Mouse (Mus musculus): ENCODE results near the gene Ttyh3. TPM values are rescaled to one million over a fixed set of nuclear protein-coding genes. Genes with fewer than 3 reads are reported as not detected.

Gene Ttyh3
- total and polyA plus RNA-seq, 2 experiments from 2014 or later = 60.3 to 260 TPM

DNA sequence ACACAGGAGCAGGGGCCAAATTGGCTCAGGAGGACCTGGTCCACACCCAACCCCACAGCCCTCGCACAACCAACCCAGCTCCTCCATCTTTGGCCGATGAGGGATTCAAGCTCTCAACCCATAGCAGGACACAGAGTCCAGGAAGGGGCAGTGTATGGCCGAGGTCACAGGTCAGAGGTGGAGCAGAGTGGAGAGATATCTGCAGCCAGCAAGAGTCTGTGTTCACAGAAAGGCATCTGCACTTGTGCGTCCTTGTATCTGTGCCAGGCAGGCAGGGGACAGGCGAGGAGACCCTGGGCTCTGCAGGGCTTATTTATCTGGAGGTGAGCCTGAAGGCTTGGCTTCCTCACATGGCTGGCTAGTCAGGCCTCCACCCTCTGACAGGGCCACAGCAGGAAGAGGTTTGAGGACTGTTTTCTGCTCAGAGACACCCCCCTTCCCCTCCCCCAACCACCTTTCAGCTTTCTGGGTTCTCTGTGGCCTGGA is 73.4 kb downstream of the Ttyh3 start:
- no peaks in the 10 kb centered on the region for H3K9me3 ChIP-seq (ENCODE audit: low read length)
- H3K27me3 ChIP-seq (ENCODE audit: insufficient read depth, low read length) = no peaks in the 10 kb centered on the region
- no peak overlapping the region for H3K9ac ChIP-seq (replicated peaks; ENCODE audit: low read length)
- WGBS = 46% methylated on average over 5 of the region's 5 CpGs
- no peaks in the 10 kb centered on the region for H3K36me3 ChIP-seq (ENCODE audit: insufficient read depth, low read length)
- H3K4me2 ChIP-seq (ENCODE audit: low read depth, low read length) = no peak overlapping the region
- 0 out of 2 replicates have a peak, but pooled peaks cover 9% of the 10 kb centered on the region for H3K4me1 ChIP-seq (ENCODE audit: insufficient read depth, low read length)
- no peak overlapping the region for H3K4me3 ChIP-seq (ENCODE audit: low read length)
- no peak for TF ChIP-seq CTCF (IDR thresholded peaks at IDR 0.05; ENCODE audit: low read depth)
- no peak overlapping the region for H3K27ac ChIP-seq
- no peak for DNase-seq (ENCODE audit: low spot score)
- ATAC-seq = no peak

DNA sequence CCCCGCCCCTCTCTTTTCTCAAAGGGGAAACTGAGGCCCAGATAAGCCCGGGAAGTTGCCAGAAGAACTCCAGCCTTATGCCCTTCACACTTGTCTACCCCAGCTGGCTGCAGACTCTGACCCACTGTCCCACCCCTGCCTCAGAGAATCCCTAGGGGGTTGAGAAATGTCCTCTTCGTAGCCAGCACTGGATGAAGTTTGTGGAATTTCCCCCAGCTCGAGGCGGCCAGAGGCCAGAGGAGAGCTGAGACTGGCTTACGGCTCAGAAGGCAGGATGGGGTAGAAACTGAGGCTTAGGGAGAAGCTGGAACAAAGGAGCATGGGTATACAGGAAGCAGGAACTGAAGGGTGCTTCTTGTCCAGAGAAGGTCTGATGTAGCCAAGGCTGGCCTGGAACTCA is 76.2 kb downstream of the Ttyh3 start:
- ATAC-seq (no peak), DNase-seq (ENCODE audit: low spot score) (no peak)
- Histone ChIP-seq H3K9ac (replicated peaks; ENCODE audit: low read length) (no peak overlapping the region), H3K4me3 (ENCODE audit: low read length) (no peak overlapping the region), H3K36me3 (ENCODE audit: insufficient read depth, low read length) (no peaks in the 10 kb centered on the region), H3K9me3 (ENCODE audit: low read length) (no peaks in the 10 kb centered on the region), H3K4me2 (ENCODE audit: low read depth, low read length) (no peak overlapping the region), H3K27me3 (ENCODE audit: insufficient read depth, low read length) (no peaks in the 10 kb centered on the region), H3K4me1 (ENCODE audit: insufficient read depth, low read length) (no peaks in the 10 kb centered on the region), H3K27ac (no peak overlapping the region)
- TF ChIP-seq CTCF (IDR thresholded peaks at IDR 0.05; ENCODE audit: low read depth) = no peak
- 75% methylated on average over 6 of the region's 6 CpGs for WGBS

DNA sequence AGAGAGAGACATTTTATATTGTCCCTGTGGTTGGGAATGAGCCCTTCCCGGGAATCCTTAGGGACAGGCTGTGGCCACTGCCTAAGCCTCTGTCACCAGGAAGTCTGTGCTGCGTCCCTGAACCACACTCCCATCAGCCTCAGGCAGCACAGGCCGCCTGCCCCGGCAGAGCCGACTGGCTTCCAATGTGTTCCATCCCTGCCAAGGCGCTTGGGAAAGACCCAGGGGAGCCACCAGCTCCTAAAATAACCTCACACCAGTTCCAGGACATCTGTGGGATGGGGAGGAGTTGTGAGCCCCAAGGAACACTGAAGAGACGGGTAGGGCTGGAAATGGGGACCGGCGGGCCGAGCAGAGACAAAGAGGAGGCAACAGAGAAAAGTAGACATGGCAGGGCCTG is 77.2 kb downstream of the Ttyh3 start:
- no peak for TF ChIP-seq CTCF (IDR thresholded peaks at IDR 0.05; ENCODE audit: low read depth)
- no peak overlapping the region for H3K9ac ChIP-seq (replicated peaks; ENCODE audit: low read length)
- H3K4me2 ChIP-seq (ENCODE audit: low read depth, low read length) = no peak overlapping the region
- H3K9me3 ChIP-seq (ENCODE audit: low read length) = no peaks in the 10 kb centered on the region
- ATAC-seq = no peak
- H3K4me3 ChIP-seq (ENCODE audit: low read length) = no peak overlapping the region
- DNase-seq (ENCODE audit: low spot score) = peak; percentile 35
- no peaks in the 10 kb centered on the region for H3K27me3 ChIP-seq (ENCODE audit: insufficient read depth, low read length)
- WGBS = 41% methylated on average over 10 of the region's 10 CpGs
- no peaks in the 10 kb centered on the region for H3K4me1 ChIP-seq (ENCODE audit: insufficient read depth, low read length)
- H3K27ac ChIP-seq = no peak overlapping the region
- H3K36me3 ChIP-seq (ENCODE audit: insufficient read depth, low read length) = no peaks in the 10 kb centered on the region

DNA sequence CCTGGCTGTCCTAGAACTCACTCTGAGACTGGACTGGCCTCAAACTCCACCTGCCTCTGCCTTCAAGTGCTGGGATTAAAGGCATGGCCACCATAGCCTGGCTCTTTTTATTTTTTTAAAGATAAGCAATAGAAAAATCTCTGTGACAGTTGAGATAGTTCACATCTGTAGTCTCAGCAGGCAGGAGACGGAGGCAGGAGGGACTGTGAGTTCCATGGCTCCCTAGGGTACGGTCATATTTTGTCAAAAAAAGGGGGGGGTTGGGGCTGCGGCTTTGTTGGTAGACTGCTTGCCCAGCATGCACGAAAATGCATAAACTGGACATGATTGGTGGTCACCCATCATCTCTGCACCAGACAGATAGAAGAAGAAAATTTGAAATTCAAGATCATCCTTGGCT is 77.6 kb downstream of the Ttyh3 start:
- no peak for DNase-seq (ENCODE audit: low spot score)
- no peak for TF ChIP-seq CTCF (IDR thresholded peaks at IDR 0.05; ENCODE audit: low read depth)
- 40% methylated on average over 4 of the region's 4 CpGs for WGBS
- H3K36me3 ChIP-seq (ENCODE audit: insufficient read depth, low read length) = no peaks in the 10 kb centered on the region
- H3K4me1 ChIP-seq (ENCODE audit: insufficient read depth, low read length) = no peaks in the 10 kb centered on the region
- no peak overlapping the region for H3K27ac ChIP-seq
- no peak overlapping the region for H3K9ac ChIP-seq (replicated peaks; ENCODE audit: low read length)
- H3K9me3 ChIP-seq (ENCODE audit: low read length) = no peaks in the 10 kb centered on the region
- no peak for ATAC-seq
- no peaks in the 10 kb centered on the region for H3K27me3 ChIP-seq (ENCODE audit: insufficient read depth, low read length)
- H3K4me2 ChIP-seq (ENCODE audit: low read depth, low read length) = no peak overlapping the region
- no peak overlapping the region for H3K4me3 ChIP-seq (ENCODE audit: low read length)

Other genes starting within 250 kb of the Ttyh3 start
- gene Eif3b, start 229.7 kb downstream of the Ttyh3 start, total RNA-seq (2014; rRNA removed) = 43.8 TPM in 2 replicates
- gene Eif3b, start 229.7 kb downstream of the Ttyh3 start, polyA plus RNA-seq (2015; fragmentation: Nextera tagmentation; extraction: Ambion mirVana) = 60.2 and 63.2 TPM in 2 replicates
- gene Gm4869, start 203.4 kb downstream of the Ttyh3 start, total RNA-seq (2014; rRNA removed) = not detected in 2 replicates
- gene Gm4869, start 203.4 kb downstream of the Ttyh3 start, polyA plus RNA-seq (2015; fragmentation: Nextera tagmentation; extraction: Ambion mirVana) = not detected in 2 replicates
- 9.8 and 22.7 TPM in 2 replicates for gene Chst12, start 143.5 kb downstream of the Ttyh3 start, total RNA-seq (2014; rRNA removed)
- gene Chst12, start 143.5 kb downstream of the Ttyh3 start, polyA plus RNA-seq (2015; fragmentation: Nextera tagmentation; extraction: Ambion mirVana) = 19.1 and 22.0 TPM in 2 replicates
- gene Grifin, start 84.0 kb downstream of the Ttyh3 start, total RNA-seq (2014; rRNA removed) = not detected in 2 replicates
- gene Grifin, start 84.0 kb downstream of the Ttyh3 start, polyA plus RNA-seq (2015; fragmentation: Nextera tagmentation; extraction: Ambion mirVana) = 0.25 and 0.32 TPM in 2 replicates
- 81.4 and 112 TPM in 2 replicates for gene Lfng, start 41.7 kb downstream of the Ttyh3 start, total RNA-seq (2014; rRNA removed)
- gene Lfng, start 41.7 kb downstream of the Ttyh3 start, polyA plus RNA-seq (2015; fragmentation: Nextera tagmentation; extraction: Ambion mirVana) = 29.7 and 35.1 TPM in 2 replicates
- 19.1 and 43.1 TPM in 2 replicates for gene Iqce, start 53.3 kb upstream of the Ttyh3 start, total RNA-seq (2014; rRNA removed)
- gene Iqce, start 53.3 kb upstream of the Ttyh3 start, polyA plus RNA-seq (2015; fragmentation: Nextera tagmentation; extraction: Ambion mirVana) = 22.1 and 24.8 TPM in 2 replicates
- 44.6 and 46.7 TPM in 2 replicates for gene Brat1, start 56.0 kb upstream of the Ttyh3 start, total RNA-seq (2014; rRNA removed)
- 17.9 and 18.1 TPM in 2 replicates for gene Brat1, start 56.0 kb upstream of the Ttyh3 start, polyA plus RNA-seq (2015; fragmentation: Nextera tagmentation; extraction: Ambion mirVana)
- 11.8 and 12.6 TPM in 2 replicates for gene Amz1, start 75.1 kb upstream of the Ttyh3 start, total RNA-seq (2014; rRNA removed)
- 9.4 and 9.7 TPM in 2 replicates for gene Amz1, start 75.1 kb upstream of the Ttyh3 start, polyA plus RNA-seq (2015; fragmentation: Nextera tagmentation; extraction: Ambion mirVana)
- 201 and 208 TPM in 2 replicates for gene Gna12, start 181.4 kb upstream of the Ttyh3 start, total RNA-seq (2014; rRNA removed)
- 32.8 and 35.9 TPM in 2 replicates for gene Gna12, start 181.4 kb upstream of the Ttyh3 start, polyA plus RNA-seq (2015; fragmentation: Nextera tagmentation; extraction: Ambion mirVana)